Mouse (Mus musculus) right cerebral cortex, postnatal 10 days (tissue): Measurements from ENCODE around the gene Tut7.
"Not testable (repeated sequence)": the region's sequence is repeated elsewhere in the genome, so short reads cannot be mapped to it uniquely, and the experiment has no call there.

Experiments used
- DNase-seq, 2 experiments: peaks; one replicate each; pipeline ENCODE4 v3.0.0; 2021; ENCODE audit warnings: low spot score in 2 of 2

The Tut7 gene

GRCm38 (mm10) chr13:59832871-59833270 lies 9.9 kb upstream of the Tut7 start:
- DNase-seq = no peak

GRCm38 (mm10) chr13:59832454-59832853 lies 9.5 kb upstream of the Tut7 start:
- DNase-seq = no peak

- no peak for DNase-seq
These were observed 3.0 kb upstream of the Tut7 start for GRCm38 (mm10) chr13:59825966-59826365.

GRCm38 (mm10) chr13:59820836-59821235 lies 2.1 kb downstream of the Tut7 start:
- no peak for DNase-seq

- no peak for DNase-seq
These were observed 2.8 kb downstream of the Tut7 start for GRCm38 (mm10) chr13:59820114-59820513.

- DNase-seq = no peak
These were observed 5.6 kb downstream of the Tut7 start for GRCm38 (mm10) chr13:59817352-59817751.

GRCm38 (mm10) chr13:59814109-59814591 lies 8.8 kb downstream of the Tut7 start:
- no peak for DNase-seq

GRCm38 (mm10) chr13:59811581-59811980 lies 11.4 kb downstream of the Tut7 start:
- no peak for DNase-seq

- DNase-seq = no peak
These were observed 21.9 kb downstream of the Tut7 start for GRCm38 (mm10) chr13:59801000-59801399.

GRCm38 (mm10) chr13:59800077-59800476 lies 22.9 kb downstream of the Tut7 start:
- no peak for DNase-seq

- no peak for DNase-seq
These were observed 24.6 kb downstream of the Tut7 start for GRCm38 (mm10) chr13:59798306-59798705.

- DNase-seq = no peak
These were observed 26.5 kb downstream of the Tut7 start for GRCm38 (mm10) chr13:59796466-59796848.

GRCm38 (mm10) chr13:59795807-59796465 lies 27.0 kb downstream of the Tut7 start:
- no peak for DNase-seq

GRCm38 (mm10) chr13:59794786-59795185 lies 28.2 kb downstream of the Tut7 start:
- no peak for DNase-seq

- DNase-seq = no peak
These were observed 40.8 kb downstream of the Tut7 start, which contains the start of gene Gm49354 for GRCm38 (mm10) chr13:59782145-59782544. TSS of gene Gm49354 (minus strand) at chr13:59782245.

- not testable (repeated sequence) for DNase-seq
These were observed 43.1 kb downstream of the Tut7 start for GRCm38 (mm10) chr13:59779744-59780264.

- no peak for DNase-seq
These were observed 43.7 kb downstream of the Tut7 start for GRCm38 (mm10) chr13:59779213-59779612.

- no peak for DNase-seq
These were observed 47.8 kb downstream of the Tut7 start for GRCm38 (mm10) chr13:59775168-59775567.

- DNase-seq = peak; percentile 83 to 85
These were observed 51.7 kb downstream of the Tut7 start for GRCm38 (mm10) chr13:59771257-59771656.

GRCm38 (mm10) chr13:59770847-59771246 lies 52.1 kb downstream of the Tut7 start:
- DNase-seq = no peak

GRCm38 (mm10) chr13:59770164-59770562 lies 52.8 kb downstream of the Tut7 start:
- peak; percentile 93 to 94 for DNase-seq

- DNase-seq = peak; percentile 100
These were observed 53.4 kb downstream of the Tut7 start, which contains the start of gene Isca1 for GRCm38 (mm10) chr13:59769296-59770163. TSS of gene Isca1 (minus strand) at chr13:59769810.
